Mouse (Mus musculus) forebrain, embryonic 16.5 days (tissue): ENCODE results near the gene Rictor. TPM values are rescaled to one million over a fixed set of nuclear protein-coding genes. Genes with fewer than 3 reads are reported as not detected.

Experiments used
- ATAC-seq: fragments of 200-750 bp; cut with Nextera tagmentation; 2 replicates; pipeline ENCODE4 v1.8.0; 2017; ENCODE audit warnings: mild to moderate bottlenecking, moderate library complexity
- H3K27ac ChIP-seq: fragments of 300-500 bp; sonication (generic); 2 replicates; pipeline ENCODE4 v1.5.1; 2014; ENCODE audit warnings: low read length, control low read depth
- H3K27me3 ChIP-seq: fragments of 300-500 bp; sonication (generic); replicated peaks from 2 replicates; pipeline ENCODE4 v1.6.1; 2014; ENCODE audit warnings: low read length; ENCODE audit not compliant: control insufficient read depth, insufficient read depth
- H3K36me3 ChIP-seq: fragments of 300-500 bp; sonication (generic); 2 replicates; pipeline ENCODE4 v1.6.1; 2014; ENCODE audit not compliant: control insufficient read depth, insufficient read depth
- H3K4me1 ChIP-seq: fragments of 300-500 bp; sonication (generic); replicated peaks from 2 replicates; pipeline ENCODE4 v1.6.1; 2014; ENCODE audit warnings: low read length; ENCODE audit not compliant: control insufficient read depth, insufficient read depth
- H3K4me2 ChIP-seq: fragments of 300-500 bp; sonication (generic); 2 replicates; pipeline ENCODE4 v1.6.1; 2014; ENCODE audit warnings: mild to moderate bottlenecking, low read length, control low read depth
- H3K4me3 ChIP-seq: fragments of 300-500 bp; sonication (generic); replicated peaks from 2 replicates; pipeline ENCODE4 v1.5.1; 2014; ENCODE audit warnings: mild to moderate bottlenecking, low read length, control low read depth
- H3K9ac ChIP-seq: fragments of 300-500 bp; sonication (generic); replicated peaks from 2 replicates; pipeline ENCODE4 v1.6.1; 2014; ENCODE audit warnings: low read depth, low read length, control low read depth
- H3K9me3 ChIP-seq: fragments of 300-500 bp; sonication (generic); 2 replicates; pipeline ENCODE4 v1.6.1; 2016; ENCODE audit warnings: low read length; ENCODE audit not compliant: control insufficient read depth
- WGBS: fragments of 180-500 bp; shearing (Covaris S2); extraction: QIAGEN DNeasy Blood & Tissue Kit; methylation state at CpG from one replicate; pipeline ENCODE4 v1.1.7; 2014; 5-methylcytosine and 5-hydroxymethylcytosine counted together
- polyA plus RNA-seq: library from polyadenylated mRNA; unstranded; fragments of >200 nt; fragmentation: Nextera tagmentation; extraction: Ambion mirVana; gene quantifications from 2 replicates; pipeline ENCODE4 v1.2.1, GENCODE M21; 2015

Rictor gene
- 61.6 and 67.3 TPM in 2 replicates for polyA plus RNA-seq

DNA sequence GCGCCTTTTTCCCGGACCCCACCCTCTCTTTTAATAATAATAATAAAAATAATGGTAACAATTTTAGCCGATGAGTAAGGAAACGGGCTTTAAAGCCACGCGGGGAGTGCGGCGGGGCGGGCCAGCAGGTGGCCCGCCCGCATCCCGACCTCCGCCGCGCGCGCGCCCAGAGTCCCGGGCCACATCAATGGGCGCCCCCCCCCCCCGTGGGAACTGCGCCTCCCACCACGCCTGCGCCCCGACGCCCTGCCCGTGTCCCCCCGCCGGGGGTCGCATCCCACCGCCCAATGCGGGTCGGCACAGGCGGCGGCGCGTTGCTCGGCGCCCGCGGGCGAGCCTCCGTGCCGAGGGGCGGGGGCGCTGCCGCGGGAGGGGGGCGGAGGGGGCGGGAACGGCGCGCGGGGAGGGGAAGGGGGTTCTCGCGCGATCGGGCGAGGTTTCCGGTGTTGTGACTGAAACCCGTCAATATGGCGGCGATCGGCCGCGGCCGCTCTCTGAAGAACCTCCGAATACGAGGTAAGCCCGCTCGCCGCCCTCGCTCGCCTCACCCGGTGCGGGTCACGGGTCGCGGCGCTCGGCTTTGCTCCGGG is at the start of gene Rictor:
Gene Rictor, plus strand, starts transcription at position 444 of the 590 bp plus-strand sequence.
- H3K9me3 ChIP-seq: no peaks in the 10 kb centered on the region
- 0% methylated on average over 57 of the region's 82 CpGs for WGBS
- H3K9ac ChIP-seq: peak within 1 kb of the TSS; percentile 96
- H3K4me2 ChIP-seq: peak within 1 kb of the TSS; percentile 84
- H3K4me3 ChIP-seq: peak within 1 kb of the TSS; percentile 92
- H3K27ac ChIP-seq: peak within 1 kb of the TSS; percentile 94
- no peaks in the 10 kb centered on the region for H3K27me3 ChIP-seq
- H3K36me3 ChIP-seq: no peaks in the 10 kb centered on the region
- H3K4me1 ChIP-seq: peaks cover 17% of the 10 kb centered on the region
- ATAC-seq: peak; percentile 87

DNA sequence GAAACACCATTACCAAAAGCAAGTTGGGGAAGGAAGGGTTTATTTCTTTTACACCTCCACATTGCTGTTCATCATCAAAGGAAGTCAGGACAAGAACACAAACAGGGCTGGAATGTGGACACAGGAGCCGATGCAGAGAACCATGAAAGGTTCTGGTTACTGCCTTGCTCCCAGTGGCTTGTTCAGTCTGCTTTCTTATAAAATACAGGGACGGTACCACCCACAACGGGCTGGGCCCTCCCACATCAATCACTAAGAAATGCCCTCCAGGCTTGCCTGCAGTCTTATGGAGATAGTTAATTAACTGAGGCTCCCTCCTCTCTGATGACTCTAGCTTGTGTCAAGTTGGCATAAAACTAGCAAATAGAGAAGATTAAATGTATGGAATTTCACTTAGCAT is 46.2 kb upstream of the Rictor start:
- no peaks in the 10 kb centered on the region for H3K27me3 ChIP-seq
- ATAC-seq: no peak
- H3K9ac ChIP-seq: no peak overlapping the region
- H3K4me1 ChIP-seq: no peaks in the 10 kb centered on the region
- H3K4me2 ChIP-seq: no peak overlapping the region
- H3K9me3 ChIP-seq: no peaks in the 10 kb centered on the region
- no peak overlapping the region for H3K4me3 ChIP-seq
- H3K36me3 ChIP-seq: no peaks in the 10 kb centered on the region
- 61% methylated on average over 3 of the region's 3 CpGs for WGBS
- no peak overlapping the region for H3K27ac ChIP-seq

DNA sequence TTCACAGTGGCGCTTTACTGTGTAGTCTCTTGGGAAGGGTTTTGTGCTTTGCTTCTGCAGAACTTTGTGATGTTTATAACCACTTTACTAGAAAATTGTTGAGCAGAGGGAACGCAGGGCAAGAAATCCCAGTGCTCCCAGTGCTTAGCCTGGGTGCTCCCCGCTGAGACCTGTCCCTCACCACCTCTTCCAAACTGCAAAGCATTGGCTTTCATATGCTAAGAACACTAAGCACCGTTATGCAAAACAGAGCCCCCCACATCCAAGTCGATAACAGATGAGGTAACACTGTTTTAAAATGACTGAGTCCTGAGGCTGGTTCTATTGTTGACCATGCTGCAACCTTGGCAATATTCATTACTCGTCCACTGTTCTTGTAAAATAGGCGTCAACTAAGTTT is 44.2 kb upstream of the Rictor start:
- no peaks in the 10 kb centered on the region for H3K36me3 ChIP-seq
- ATAC-seq: no peak
- no peaks in the 10 kb centered on the region for H3K9me3 ChIP-seq
- H3K27ac ChIP-seq: no peak overlapping the region
- no peak overlapping the region for H3K4me3 ChIP-seq
- no peaks in the 10 kb centered on the region for H3K4me1 ChIP-seq
- H3K4me2 ChIP-seq: no peak overlapping the region
- no peak overlapping the region for H3K9ac ChIP-seq
- no peaks in the 10 kb centered on the region for H3K27me3 ChIP-seq
- WGBS: 51% methylated on average over 7 of the region's 7 CpGs

DNA sequence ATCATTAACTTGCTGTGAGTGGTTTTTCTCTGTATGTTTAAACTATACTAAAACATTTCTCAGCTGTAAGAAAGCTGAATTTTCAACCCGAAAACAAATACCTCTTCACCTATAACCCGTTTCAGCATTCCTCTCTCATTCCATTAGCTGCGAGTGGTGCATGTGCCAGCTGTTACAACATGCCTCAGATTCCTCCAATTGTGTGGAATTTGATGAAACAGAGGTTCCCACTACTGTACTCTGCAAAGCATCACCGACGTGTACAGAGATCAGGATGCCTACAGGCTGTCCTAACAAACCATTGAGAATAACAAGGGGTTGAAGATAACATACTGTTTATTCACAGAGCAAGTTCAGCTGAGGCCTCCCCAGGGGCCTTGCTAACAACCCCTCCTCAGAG is 42.1 kb upstream of the Rictor start:
- Histone ChIP-seq H3K4me1 (no peaks in the 10 kb centered on the region), H3K4me3 (no peak overlapping the region), H3K4me2 (no peak overlapping the region), H3K27ac (no peak overlapping the region), H3K9me3 (no peaks in the 10 kb centered on the region), H3K27me3 (no peaks in the 10 kb centered on the region), H3K9ac (no peak overlapping the region), H3K36me3 (no peaks in the 10 kb centered on the region)
- WGBS: 68% methylated on average over 5 of the region's 5 CpGs
- ATAC-seq: no peak

DNA sequence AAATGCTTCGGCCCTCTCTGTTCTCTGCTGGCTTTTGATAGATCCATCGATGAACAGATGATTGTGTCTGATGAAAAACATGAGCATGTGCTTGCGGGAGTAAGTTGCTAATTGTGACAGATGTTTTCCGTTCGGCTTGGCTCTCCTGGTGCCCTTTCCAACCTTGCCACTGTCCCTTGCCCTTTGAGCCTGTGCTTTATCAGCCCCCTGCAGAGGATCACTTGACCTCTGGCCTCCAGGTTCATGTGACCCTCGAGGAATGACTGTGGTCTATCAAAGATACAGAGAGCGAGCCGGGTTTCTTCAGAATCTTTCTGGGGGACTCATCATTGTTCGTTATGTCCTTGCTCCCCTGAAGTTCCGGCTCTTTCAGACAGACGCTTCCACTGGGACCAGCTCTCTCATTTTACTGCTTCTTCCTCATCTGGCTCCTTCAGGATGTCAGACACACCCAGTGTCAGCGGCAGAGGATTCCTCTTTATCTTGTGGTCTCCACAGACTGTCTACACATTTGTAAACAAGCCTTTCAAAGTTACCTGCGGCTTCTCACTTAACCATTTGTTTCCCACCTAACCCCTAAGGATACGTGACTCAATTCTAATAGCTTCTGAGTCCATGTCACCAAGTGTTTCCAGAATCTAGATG is 39.3 kb upstream of the Rictor start:
- no peaks in the 10 kb centered on the region for H3K27me3 ChIP-seq
- no peaks in the 10 kb centered on the region for H3K4me1 ChIP-seq
- H3K27ac ChIP-seq: no peak overlapping the region
- H3K4me3 ChIP-seq: no peak overlapping the region
- WGBS: 59% methylated on average over 14 of the region's 14 CpGs
- no peak overlapping the region for H3K9ac ChIP-seq
- no peaks in the 10 kb centered on the region for H3K9me3 ChIP-seq
- no peak for ATAC-seq
- H3K36me3 ChIP-seq: no peaks in the 10 kb centered on the region
- H3K4me2 ChIP-seq: no peak overlapping the region

DNA sequence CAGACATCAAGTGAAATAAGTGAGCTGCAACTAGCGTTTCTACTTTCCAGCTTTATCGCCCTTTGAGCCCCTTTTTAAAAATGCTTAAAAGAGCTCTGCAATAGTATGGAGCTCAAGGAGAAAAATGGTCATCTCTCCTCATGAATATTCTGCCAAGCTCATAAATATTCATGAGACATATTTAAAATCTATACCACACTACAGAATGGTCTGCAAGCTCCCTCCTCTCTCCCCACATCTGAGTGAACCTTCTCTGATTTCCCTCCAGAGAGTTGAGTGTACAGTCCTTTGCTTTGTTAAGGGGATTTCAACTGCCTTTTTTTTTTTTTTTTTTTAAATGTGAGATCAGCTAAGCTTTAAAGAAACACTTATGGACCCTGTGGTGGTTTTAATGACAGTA is 29.7 kb upstream of the Rictor start:
- Histone ChIP-seq H3K4me3 (no peak overlapping the region), H3K9ac (no peak overlapping the region), H3K9me3 (no peaks in the 10 kb centered on the region), H3K36me3 (no peaks in the 10 kb centered on the region), H3K4me1 (no peaks in the 10 kb centered on the region), H3K4me2 (no peak overlapping the region), H3K27ac (no peak overlapping the region), H3K27me3 (no peaks in the 10 kb centered on the region)
- WGBS: 42% methylated on average over 2 of the region's 2 CpGs
- no peak for ATAC-seq

DNA sequence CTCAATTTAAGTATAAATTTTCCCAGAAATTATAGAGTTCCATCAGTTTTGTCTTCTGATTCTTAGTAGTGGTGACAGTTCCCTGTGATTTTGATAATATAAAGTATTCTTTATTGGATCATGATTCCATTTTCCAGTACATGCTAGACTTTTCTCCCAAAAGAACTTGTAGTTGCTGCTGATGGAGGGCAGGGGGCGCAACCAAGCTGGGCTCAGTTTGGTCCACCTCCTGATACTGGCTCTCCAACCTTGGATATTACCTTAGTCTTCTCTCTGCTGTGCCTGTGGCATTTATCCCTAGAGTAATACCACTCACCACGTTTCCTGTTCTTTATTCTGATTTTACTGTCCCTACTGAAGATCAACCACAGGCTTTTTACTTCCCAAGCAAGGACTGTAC is 6.0 kb upstream of the Rictor start:
- no peaks in the 10 kb centered on the region for H3K4me1 ChIP-seq
- H3K36me3 ChIP-seq: no peaks in the 10 kb centered on the region
- no peak overlapping the region for H3K4me2 ChIP-seq
- H3K9me3 ChIP-seq: no peaks in the 10 kb centered on the region
- no peak overlapping the region for H3K27ac ChIP-seq
- ATAC-seq: no peak
- no peaks in the 10 kb centered on the region for H3K27me3 ChIP-seq
- H3K9ac ChIP-seq: no peak overlapping the region
- WGBS: 84% methylated on average over 2 of the region's 2 CpGs
- H3K4me3 ChIP-seq: no peak overlapping the region

DNA sequence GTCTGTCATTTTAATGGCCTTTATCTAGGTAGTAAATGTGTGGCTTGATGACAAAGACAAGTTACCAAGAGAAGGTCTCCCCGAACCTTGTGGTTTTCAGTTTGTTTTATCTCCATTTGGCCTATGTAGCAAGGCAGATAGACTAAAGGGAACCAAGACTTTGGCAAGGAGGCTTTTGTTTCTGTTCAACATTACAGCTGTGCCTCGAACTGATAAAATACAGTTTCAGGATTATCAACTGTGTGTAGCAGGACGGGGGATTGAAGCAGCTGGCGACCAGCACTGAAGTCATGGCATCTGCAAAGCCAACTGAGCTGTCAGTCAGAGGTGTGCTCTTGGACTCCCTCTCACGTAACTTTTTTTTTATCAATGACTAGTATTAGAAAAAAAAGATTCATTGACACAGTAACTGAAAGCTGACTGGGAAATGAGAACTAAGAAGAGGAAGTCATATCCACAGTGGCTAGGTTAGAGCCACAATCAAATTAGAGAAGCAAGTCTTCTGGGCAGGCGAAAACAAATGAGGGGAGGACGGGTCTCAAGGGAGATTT is 2.8 kb upstream of the Rictor start:
- H3K4me2 ChIP-seq: no peak overlapping the region
- WGBS: 72% methylated on average over 7 of the region's 7 CpGs
- no peak for ATAC-seq
- H3K27me3 ChIP-seq: no peaks in the 10 kb centered on the region
- H3K9me3 ChIP-seq: no peaks in the 10 kb centered on the region
- peaks cover 13% of the 10 kb centered on the region for H3K4me1 ChIP-seq
- no peak overlapping the region for H3K4me3 ChIP-seq
- no peak overlapping the region for H3K27ac ChIP-seq
- no peaks in the 10 kb centered on the region for H3K36me3 ChIP-seq
- no peak overlapping the region for H3K9ac ChIP-seq

DNA sequence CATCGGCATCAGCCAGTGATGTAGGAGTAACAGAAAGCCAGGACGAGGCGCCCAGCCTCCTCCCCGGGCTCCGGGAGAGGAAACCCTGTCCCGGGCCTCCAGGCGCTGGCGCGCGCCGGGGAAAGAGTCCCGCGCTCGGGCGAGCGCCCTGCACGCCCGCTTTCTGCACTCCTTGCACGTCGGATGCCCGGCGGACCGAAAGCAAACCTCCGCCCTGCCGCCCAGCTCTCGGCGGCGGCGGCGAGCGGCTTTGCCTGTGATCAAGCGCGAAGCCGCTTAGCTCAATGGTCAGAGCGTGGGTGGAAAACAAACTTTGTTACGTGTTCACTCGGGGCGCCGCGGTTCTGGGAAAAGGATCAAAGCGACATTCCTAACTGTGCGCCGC is 636 bp upstream of the Rictor start:
- H3K4me3 ChIP-seq: peak overlapping the region; percentile 92
- H3K4me2 ChIP-seq: peak overlapping the region; percentile 84
- H3K36me3 ChIP-seq: no peaks in the 10 kb centered on the region
- H3K4me1 ChIP-seq: peaks cover 15% of the 10 kb centered on the region
- under 1% methylated on average over 43 of the region's 43 CpGs for WGBS
- ATAC-seq: peak; percentile 60
- no peaks in the 10 kb centered on the region for H3K27me3 ChIP-seq
- H3K9ac ChIP-seq: peak overlapping the region; percentile 96
- no peaks in the 10 kb centered on the region for H3K9me3 ChIP-seq
- H3K27ac ChIP-seq: peak overlapping the region; percentile 94
